Mouse (Mus musculus): Measurements from ENCODE around the gene Tmem221.
A peak's percentile ranks its signal among the peaks of the same experiment; 100 is the strongest.
"Not testable (repeated sequence)": the region's sequence is repeated elsewhere in the genome, so short reads cannot be mapped to it uniquely, and the experiment has no call there.

The Tmem221 gene

GRCm38 (mm10) chr8:71550754-71551153, 7.9 kb downstream of the Tmem221 start:
- no peak for DNase-seq (ENCODE audit: low spot score in 2 of 2)

DNA sequence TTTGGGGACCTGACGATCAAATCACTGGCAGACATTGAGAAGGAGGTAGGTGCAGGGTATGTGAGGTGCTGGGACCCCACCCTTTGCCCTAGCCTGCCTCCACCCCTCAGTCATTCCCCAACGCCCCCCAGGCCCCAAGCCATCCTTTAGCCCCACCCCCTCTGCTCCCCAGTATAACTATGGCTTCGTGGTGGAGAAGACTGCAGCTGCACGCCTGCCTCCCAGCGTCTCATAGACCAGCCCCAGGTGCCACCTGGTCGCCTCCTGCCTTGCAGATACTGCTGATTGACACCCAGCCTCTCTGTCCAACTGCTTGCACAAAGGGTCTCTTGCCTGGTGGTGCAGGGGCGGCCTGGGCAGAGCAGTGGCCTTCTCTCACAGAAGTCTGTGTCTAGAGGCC, 11.1 kb downstream of the Tmem221 start:
- no peak for DNase-seq (ENCODE audit: low spot score in 2 of 2)

- DNase-seq (ENCODE audit: low spot score in 2 of 2): no peak
Measured at GRCm38 (mm10) chr8:71545053-71545452, 13.6 kb downstream of the Tmem221 start.

DNA sequence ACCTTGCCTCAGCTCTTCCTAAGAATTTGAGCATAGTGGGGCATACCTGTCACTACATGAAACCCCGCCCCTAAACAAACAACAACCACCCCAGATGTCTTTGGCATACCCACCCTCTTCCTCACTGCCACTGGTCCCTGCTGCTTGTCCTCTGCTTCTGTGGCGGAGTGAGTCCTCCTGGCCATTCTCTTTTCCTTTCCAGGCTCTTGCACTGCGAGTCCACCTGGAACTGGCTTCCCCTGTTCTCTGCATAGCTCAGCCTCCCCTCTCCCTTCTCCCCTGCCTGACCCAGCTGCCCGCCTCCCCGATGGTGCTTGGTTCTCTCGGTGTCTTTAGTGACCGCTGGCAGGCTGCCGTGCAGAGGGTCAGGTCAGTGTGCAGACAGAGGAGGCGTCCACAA, 14.9 kb downstream of the Tmem221 start:
- no peak for DNase-seq (ENCODE audit: low spot score in 2 of 2)

DNA sequence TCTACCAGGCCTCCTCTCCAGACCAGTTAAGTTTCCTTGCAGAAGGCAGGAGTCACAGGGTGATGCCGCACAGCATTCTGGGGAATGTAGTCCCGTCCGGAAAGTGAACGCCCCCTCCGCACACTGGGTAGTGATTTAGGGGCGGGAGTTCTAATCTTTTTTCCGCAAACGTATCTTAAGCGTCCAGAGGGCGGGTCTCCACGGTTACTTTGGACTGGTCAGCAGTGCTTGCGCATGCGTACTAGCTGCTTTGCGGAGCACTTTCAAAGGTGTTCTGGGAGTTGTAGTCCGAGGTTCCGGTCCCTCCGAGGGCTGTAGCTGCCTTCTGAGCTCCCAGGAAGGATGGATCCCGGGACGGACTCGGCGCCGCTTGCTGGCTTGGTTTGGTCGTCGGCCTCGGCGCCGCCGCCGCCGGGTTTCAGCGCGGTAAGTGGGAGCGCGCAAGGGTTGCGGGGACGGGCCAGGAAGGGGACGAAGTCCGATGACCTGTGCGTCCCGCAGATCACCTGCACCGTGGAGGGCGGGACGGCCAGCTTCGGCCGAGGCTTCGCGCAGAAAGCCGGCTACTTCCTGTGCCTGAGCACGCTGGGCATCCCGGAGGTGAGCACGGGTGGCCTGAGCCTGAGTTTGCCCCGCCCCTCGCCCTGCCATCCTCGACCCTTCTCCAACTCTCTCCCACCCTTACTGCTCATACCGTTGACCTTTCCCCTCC, 15.9 kb downstream of the Tmem221 start, which contains the start of gene Mvb12a:
Gene Mvb12a, plus strand, starts transcription at position 291 of the 712 bp plus-strand sequence.
- peak; percentile 96 to 97 for DNase-seq (ENCODE audit: low spot score in 2 of 2)

DNA sequence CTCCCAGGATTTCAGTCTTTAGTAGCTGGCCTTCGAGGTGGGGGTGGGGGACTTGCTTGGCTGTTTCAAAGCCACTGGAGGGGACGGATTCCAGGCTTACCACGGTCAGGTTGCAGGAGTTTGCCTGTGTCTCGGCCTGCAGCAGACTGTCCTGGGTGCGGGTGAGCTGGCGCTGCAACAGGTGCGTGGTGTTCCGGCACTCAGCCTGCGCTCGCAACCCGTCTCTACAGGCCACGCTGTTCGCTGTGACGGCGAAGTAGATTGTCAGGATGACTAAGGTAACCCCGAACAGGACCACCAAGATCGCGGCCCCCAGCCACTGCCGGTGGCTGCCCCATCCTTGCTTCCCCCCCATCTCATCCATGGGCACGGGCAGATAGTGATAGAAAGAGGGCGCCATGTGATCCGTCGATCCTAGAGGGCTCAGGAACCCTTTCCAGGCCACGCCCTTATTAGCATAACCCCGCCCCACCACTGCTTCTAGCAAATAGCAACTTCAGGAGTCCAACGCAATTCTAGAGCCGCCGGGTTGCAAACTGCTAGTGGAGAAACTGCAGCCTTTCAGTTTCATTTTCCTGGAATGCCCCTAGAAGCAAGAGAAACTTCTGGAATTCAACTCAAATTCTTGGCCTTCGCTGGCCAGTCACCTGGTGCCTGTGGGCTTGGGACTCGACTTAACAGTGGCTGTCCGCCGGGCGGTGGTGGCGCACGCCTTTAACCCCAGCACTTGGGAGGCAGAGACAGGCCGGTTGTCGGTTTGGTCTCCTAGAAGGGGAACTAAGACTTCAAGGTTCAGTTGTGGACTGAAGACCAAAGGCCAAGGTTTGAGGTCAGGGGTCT, 21.4 kb downstream of the Tmem221 start, which contains the start of gene Bst2:
Gene Bst2, minus strand, starts transcription at position 429 of the 840 bp plus-strand sequence.
- DNase-seq (ENCODE audit: low spot score in 2 of 2): peak; percentile 31 to 48

- peak in 1 of 2 experiments; percentile 13 for DNase-seq (ENCODE audit: low spot score in 2 of 2)
Measured at GRCm38 (mm10) chr8:71535663-71536062, 23.0 kb downstream of the Tmem221 start.

GRCm38 (mm10) chr8:71534263-71534810, 24.3 kb downstream of the Tmem221 start:
- no peak for DNase-seq (ENCODE audit: low spot score in 2 of 2)

DNA sequence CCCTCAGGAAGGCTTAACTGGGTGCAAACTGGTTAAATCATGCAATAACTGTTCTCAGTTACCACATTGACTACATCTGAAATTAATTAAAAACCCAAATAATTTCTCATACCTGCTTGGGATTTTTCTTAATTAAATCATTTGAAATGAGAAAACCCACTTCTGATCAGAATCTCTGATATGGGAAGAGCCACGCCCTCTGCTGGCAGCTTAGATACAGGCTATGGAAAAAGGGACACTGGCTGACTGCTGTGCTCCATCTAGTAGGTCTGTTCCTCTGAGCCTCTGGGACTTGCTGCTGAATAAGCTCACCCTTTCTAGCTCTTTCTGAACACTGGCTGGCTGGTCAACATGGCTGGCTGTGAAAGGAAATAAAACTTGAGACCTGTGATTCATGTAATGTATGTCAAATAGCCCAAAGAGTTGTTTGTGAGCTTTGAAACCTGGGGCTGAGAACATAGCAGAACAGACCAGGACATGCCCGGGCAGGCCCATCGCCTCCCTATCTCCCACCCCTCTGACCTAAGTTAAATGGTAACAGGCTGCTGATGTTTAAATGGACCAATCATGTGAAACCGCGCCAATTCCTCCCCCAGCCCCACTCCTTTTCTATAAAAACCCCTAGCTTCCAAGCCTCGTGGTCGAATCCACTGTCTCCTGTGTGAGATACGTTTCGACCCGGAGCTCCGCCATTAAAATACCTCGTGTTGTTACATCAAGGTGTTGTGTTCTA, 27.8 kb downstream of the Tmem221 start:
- DNase-seq (ENCODE audit: low spot score in 2 of 2): peak in 1 of 2 experiments; percentile 30

GRCm38 (mm10) chr8:71528362-71529073, 30.2 kb downstream of the Tmem221 start:
- no peak for DNase-seq (ENCODE audit: low spot score in 2 of 2)

- no peak for DNase-seq (ENCODE audit: low spot score in 2 of 2)
Measured at GRCm38 (mm10) chr8:71527162-71527870, 31.4 kb downstream of the Tmem221 start.

GRCm38 (mm10) chr8:71526272-71526671, 32.4 kb downstream of the Tmem221 start:
- DNase-seq (ENCODE audit: low spot score in 2 of 2): no peak

DNA sequence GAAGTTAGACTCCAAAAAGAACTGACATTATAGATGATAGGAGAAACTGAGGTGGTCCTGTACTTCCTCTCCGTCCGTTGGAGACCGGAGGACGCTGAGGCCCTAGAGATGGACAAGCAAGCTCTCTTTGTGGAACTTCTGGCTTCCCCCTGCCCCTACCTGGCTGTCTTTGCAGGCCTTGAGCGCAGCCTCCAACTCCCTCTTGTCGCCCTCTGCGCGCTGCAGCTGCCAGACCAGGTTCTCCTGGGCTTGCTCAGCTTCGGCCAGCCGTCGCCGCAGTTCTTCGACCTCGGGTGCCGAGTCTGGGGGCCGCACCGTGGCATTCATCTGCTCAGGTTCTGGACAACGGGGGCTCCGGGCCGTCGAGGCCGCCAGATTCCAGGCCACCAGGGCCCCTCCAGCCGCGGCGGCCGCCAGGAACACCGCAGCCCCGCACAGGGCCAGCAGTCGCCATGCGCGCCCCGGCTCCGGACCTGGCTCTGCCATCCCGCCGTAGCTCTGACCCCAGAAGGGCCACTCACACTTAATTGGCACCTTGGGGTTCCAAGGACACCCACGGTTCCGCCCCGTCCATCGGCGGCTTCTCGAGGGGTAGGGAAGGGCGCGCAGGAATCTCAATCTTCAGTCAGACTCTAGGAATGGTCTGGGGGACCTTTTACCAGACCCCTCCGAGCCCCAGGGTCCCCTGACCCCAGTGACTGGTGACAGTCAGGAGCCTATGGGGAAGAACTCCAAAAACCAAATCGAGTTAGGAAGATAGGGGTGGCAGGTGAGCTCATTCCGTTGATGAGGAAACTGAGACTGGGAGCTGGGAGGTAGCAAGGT, 33.2 kb downstream of the Tmem221 start, which contains the start of gene Ccdc194:
Gene Ccdc194, minus strand, starts transcription at position 486 of the 825 bp plus-strand sequence.
- no peak for DNase-seq (ENCODE audit: low spot score in 2 of 2)

- DNase-seq (ENCODE audit: low spot score in 2 of 2): peak; percentile 91 to 92
Measured at GRCm38 (mm10) chr8:71521634-71522033, 37.0 kb downstream of the Tmem221 start.

DNA sequence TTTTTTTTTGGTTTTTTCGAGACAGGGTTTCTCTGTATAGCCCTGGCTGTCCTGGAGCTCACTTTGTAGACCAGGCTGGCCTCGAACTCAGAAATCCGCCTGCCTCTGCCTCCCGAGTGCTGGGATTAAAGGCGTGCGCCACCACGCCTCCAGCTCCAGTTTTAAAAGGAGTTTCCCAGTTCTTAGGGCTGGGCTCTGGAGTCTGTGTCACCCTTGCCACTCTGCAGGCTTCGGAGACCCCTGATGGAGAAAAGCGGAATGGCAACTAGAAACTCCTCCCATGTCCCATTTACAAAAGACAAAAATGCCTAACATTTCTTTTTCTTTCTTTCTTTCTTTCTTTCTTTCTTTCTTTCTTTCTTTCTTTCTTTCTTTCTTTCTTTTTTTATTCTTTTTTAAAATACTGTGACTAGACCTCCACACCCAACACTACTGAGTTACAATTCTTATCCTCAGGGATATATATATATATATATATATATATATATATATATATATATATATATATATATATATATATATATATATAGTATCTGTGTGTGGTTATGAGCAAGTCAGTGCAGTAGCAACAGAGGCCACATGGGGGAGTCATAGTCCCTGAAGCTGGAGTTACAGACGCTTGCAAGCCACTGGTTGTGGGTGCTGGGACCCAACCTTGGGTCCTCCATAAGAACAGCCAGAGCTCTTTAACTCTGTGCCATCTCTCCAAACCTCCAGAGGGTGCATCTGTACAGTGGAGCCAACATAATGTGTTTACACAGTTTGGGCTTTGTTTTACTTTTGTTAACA, 39.4 kb downstream of the Tmem221 start:
- not testable (repeated sequence) for DNase-seq (ENCODE audit: low spot score in 2 of 2)

GRCm38 (mm10) chr8:71516786-71517185, 41.9 kb downstream of the Tmem221 start:
- DNase-seq (ENCODE audit: low spot score in 2 of 2): no peak

GRCm38 (mm10) chr8:71515043-71515442, 43.6 kb downstream of the Tmem221 start:
- no peak for DNase-seq (ENCODE audit: low spot score in 2 of 2)

- DNase-seq (ENCODE audit: low spot score in 2 of 2): no peak
Measured at GRCm38 (mm10) chr8:71513018-71513754, 45.5 kb downstream of the Tmem221 start.
